Mouse (Mus musculus) heart, embryonic 14.5 days (tissue): Measurements from ENCODE around the gene Nol10. TPM values are rescaled to one million over a fixed set of nuclear protein-coding genes. Genes with fewer than 3 reads are reported as not detected.

ENCODE experiments used
- ATAC-seq: fragments of 200-750 bp; cut with Nextera tagmentation; 2 replicates; pipeline ENCODE4 v1.8.0; 2017; ENCODE audit warnings: low read depth, moderate TSS enrichment; ENCODE audit not compliant: insufficient number of reproducible peaks, insufficient read depth, low FRiP score
- H3K27ac ChIP-seq, 2 experiments: fragments of 200-500 bp in 1 of 2; fragments of 300-500 bp in 1 of 2; sonication (generic) in 1 of 2; replicated peaks in 1 of 2; 2 replicates each; pipeline ENCODE4 v1.5.1; 2012 to 2014; ENCODE audit warnings: low read depth in 2 of 2, low read length in 2 of 2, control low read depth in 1 of 2, mild to moderate bottlenecking in 1 of 2, mixed read lengths in 1 of 2; ENCODE audit not compliant: control insufficient read depth in 1 of 2, insufficient read depth in 1 of 2
- H3K27me3 ChIP-seq: fragments of 300-500 bp; sonication (generic); 2 replicates; pipeline ENCODE4 v1.6.1; 2014; ENCODE audit warnings: mild to moderate bottlenecking, low read length, control low read depth; ENCODE audit not compliant: control insufficient read depth, insufficient read depth
- H3K36me3 ChIP-seq: fragments of 300-500 bp; sonication (generic); 2 replicates; pipeline ENCODE4 v1.6.1; 2014; ENCODE audit warnings: mild to moderate bottlenecking, control low read depth, low read length, mixed read lengths; ENCODE audit not compliant: control insufficient read depth, insufficient read depth
- H3K4me1 ChIP-seq, 2 experiments: fragments of 200-500 bp in 1 of 2; fragments of 300-500 bp in 1 of 2; sonication (generic) in 1 of 2; 2 replicates each; pipeline ENCODE4 v1.6.1; 2012 to 2014; ENCODE audit warnings: low read length in 2 of 2, control low read depth in 1 of 2, mixed read lengths in 1 of 2; ENCODE audit not compliant: control insufficient read depth in 2 of 2, insufficient read depth in 2 of 2
- H3K4me2 ChIP-seq: fragments of 300-500 bp; sonication (generic); 2 replicates; pipeline ENCODE4 v1.6.1; 2014; ENCODE audit warnings: mild to moderate bottlenecking, low read length
- H3K4me3 ChIP-seq, 2 experiments: fragments of 200-500 bp in 1 of 2; fragments of 300-500 bp in 1 of 2; sonication (generic) in 1 of 2; 2 replicates each; pipeline ENCODE4 v1.5.1; 2012 to 2014; ENCODE audit warnings: low read length in 2 of 2, mild to moderate bottlenecking in 2 of 2, control low read depth in 1 of 2, low read depth in 1 of 2, moderate library complexity in 1 of 2; ENCODE audit not compliant: control insufficient read depth in 1 of 2, insufficient read depth in 1 of 2
- H3K9ac ChIP-seq: fragments of 300-500 bp; sonication (generic); 2 replicates; pipeline ENCODE4 v1.6.1; 2014; ENCODE audit warnings: mild to moderate bottlenecking, low read length
- H3K9me3 ChIP-seq: fragments of 300-500 bp; sonication (generic); 2 replicates; pipeline ENCODE4 v1.6.1; 2016; ENCODE audit warnings: low read length, control low read depth; ENCODE audit not compliant: control insufficient read depth
- WGBS: fragments of 180-500 bp; shearing (Covaris S2); extraction: QIAGEN DNeasy Blood & Tissue Kit; methylation state at CpG from one replicate; pipeline ENCODE4 v1.1.7; 2014; 5-methylcytosine and 5-hydroxymethylcytosine counted together
- polyA plus RNA-seq: library from polyadenylated mRNA; unstranded; fragments of >200 nt; fragmentation: Nextera tagmentation; extraction: Ambion mirVana; gene quantifications from 2 replicates; pipeline ENCODE4 v1.2.1, GENCODE M21; 2014

Gene Nol10
- polyA plus RNA-seq, 1 experiment from 2014 or later: 11.3 TPM

- Histone ChIP-seq H3K4me2 (no peak overlapping the region), H3K27ac (no peak overlapping the region), H3K4me1 (no peaks in the 10 kb centered on the region), H3K4me3 (no peak overlapping the region), H3K9ac (no peak overlapping the region), H3K36me3 (peaks cover 53% of the 10 kb centered on the region), H3K9me3 (no peaks in the 10 kb centered on the region), H3K27me3 (no peaks in the 10 kb centered on the region)
- ATAC-seq: no peak
- WGBS: 95% methylated on average over 6 of the region's 6 CpGs
These were observed 32.7 kb downstream of the Nol10 start for GRCm38 (mm10) chr12:17380991-17381390.

DNA sequence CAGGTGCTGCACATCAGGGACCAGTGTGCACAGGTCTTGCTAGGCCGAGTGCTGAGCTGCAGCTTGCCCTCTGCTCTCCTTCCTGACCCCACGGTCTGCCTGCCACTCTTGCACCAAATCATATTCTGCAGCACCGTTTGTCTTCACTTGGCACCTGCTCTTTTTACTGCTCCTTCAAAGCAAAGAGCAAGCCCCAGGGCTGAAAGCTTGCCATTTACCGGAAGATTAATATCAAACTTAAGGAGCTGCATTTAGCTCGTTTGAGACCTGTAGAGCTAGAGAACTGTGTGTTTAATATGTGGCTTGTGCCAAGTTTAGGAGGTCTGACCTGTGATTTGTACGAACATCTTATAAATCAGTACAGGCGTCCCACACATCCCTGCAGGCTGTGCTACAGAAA is 34.5 kb downstream of the Nol10 start:
- H3K27me3 ChIP-seq: no peaks in the 10 kb centered on the region
- no peak overlapping the region for H3K4me2 ChIP-seq
- ATAC-seq: no peak
- WGBS: 85% methylated on average over 7 of the region's 7 CpGs
- no peak overlapping the region for H3K4me3 ChIP-seq
- no peak overlapping the region for H3K27ac ChIP-seq
- H3K4me1 ChIP-seq: no peaks in the 10 kb centered on the region
- peaks cover 39% of the 10 kb centered on the region for H3K36me3 ChIP-seq
- H3K9me3 ChIP-seq: no peaks in the 10 kb centered on the region
- H3K9ac ChIP-seq: no peak overlapping the region

DNA sequence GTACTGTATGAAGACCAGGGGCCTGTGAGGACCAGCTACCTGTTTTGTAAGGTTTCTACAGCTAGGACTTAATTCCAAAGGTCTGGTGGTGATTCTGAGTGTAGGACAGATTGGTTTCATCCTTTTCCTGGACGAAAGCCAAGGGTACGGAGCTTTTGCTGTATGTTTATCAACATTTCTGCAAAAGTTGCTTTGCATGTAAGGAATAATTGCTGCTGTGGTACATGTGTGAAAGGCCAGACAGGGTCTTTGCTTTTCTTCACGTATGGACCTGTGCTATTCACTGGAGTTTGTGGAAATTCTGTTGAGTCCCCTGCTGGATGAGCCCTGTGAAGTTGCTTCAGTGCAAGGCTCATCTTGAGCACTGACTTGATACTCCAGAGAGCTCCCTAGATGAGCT is 38.6 kb downstream of the Nol10 start:
- ATAC-seq: no peak
- Histone ChIP-seq H3K4me3 (no peak overlapping the region), H3K9ac (no peak overlapping the region), H3K36me3 (peaks cover 13% of the 10 kb centered on the region; the same call in 1 of the 2 replicates), H3K27ac (no peak overlapping the region), H3K27me3 (no peaks in the 10 kb centered on the region), H3K4me2 (no peak overlapping the region), H3K9me3 (no peaks in the 10 kb centered on the region), H3K4me1 (peaks cover 2 to 5% of the 10 kb centered on the region in 2 experiments; a peak in 1 of 4 replicates)
- 73% methylated on average over 3 of the region's 3 CpGs for WGBS

- no peak overlapping the region for H3K27ac ChIP-seq
These were observed 39.3 kb downstream of the Nol10 start for GRCm38 (mm10) chr12:17387332-17388135.

DNA sequence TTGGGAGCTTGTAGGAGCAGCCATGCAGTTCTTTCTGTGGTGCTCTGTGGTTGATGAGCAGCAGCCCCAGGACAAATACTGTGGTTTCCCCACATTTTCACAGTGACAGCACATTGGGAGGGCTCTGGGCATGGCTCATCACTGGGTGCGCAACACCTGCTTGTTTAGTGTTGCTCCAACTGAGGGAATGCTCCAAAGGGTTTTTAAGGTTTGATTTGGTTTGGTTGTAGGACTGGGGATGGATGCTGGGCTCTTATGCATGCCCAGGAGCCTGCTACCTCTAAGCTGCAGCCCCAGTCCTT is 39.8 kb downstream of the Nol10 start:
- no peaks in the 10 kb centered on the region for H3K9me3 ChIP-seq
- H3K4me1 ChIP-seq: peaks cover 2 to 5% of the 10 kb centered on the region in 2 experiments; a peak in 1 of 4 replicates
- peaks cover 5% of the 10 kb centered on the region; the same call in 1 of the 2 replicates for H3K36me3 ChIP-seq
- H3K27ac ChIP-seq: no peak overlapping the region
- H3K4me3 ChIP-seq: no peak overlapping the region
- H3K4me2 ChIP-seq: no peak overlapping the region
- no peak for ATAC-seq
- 87% methylated on average over 1 of the region's 1 CpGs for WGBS
- no peak overlapping the region for H3K9ac ChIP-seq
- no peaks in the 10 kb centered on the region for H3K27me3 ChIP-seq

More at GRCm38 (mm10) chr12:17387332-17388135, 39.3 kb downstream of the Nol10 start:
- 83% methylated on average over 12 of the region's 12 CpGs for WGBS
- H3K4me2 ChIP-seq: no peak overlapping the region
- H3K4me1 ChIP-seq: peaks cover 2 to 5% of the 10 kb centered on the region in 2 experiments; a peak in 1 of 4 replicates
- H3K9me3 ChIP-seq: no peaks in the 10 kb centered on the region
- H3K4me3 ChIP-seq: no peak overlapping the region
- no peaks in the 10 kb centered on the region for H3K27me3 ChIP-seq
- H3K36me3 ChIP-seq: peaks cover 9% of the 10 kb centered on the region; the same call in 1 of the 2 replicates
- no peak overlapping the region for H3K9ac ChIP-seq
- ATAC-seq: no peak

DNA sequence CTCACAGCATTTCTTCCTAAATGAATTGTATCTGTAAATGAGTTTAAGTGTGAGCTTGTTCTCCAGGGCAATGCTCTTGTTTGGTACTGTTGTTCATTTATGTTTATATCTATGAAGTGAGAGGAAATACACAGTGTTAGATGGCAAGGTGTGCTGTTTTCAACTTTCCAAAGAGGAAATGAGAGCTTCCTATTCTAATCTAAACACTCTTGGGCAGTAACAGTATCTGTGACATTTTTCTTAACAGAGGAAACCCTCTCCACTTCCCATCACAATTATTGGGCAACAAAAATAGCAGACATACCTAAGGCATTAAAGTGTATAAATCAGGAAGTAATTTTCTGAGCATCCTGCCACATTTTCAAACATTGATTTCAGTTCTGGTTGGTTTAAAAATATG is 41.8 kb downstream of the Nol10 start:
- Histone ChIP-seq H3K27ac (no peak overlapping the region), H3K9me3 (no peaks in the 10 kb centered on the region), H3K36me3 (peaks cover 9% of the 10 kb centered on the region; the same call in 1 of the 2 replicates), H3K27me3 (no peaks in the 10 kb centered on the region), H3K9ac (no peak overlapping the region), H3K4me3 (no peak overlapping the region), H3K4me1 (peaks cover 2 to 5% of the 10 kb centered on the region in 2 experiments; a peak in 1 of 4 replicates), H3K4me2 (no peak overlapping the region)
- ATAC-seq: no peak

DNA sequence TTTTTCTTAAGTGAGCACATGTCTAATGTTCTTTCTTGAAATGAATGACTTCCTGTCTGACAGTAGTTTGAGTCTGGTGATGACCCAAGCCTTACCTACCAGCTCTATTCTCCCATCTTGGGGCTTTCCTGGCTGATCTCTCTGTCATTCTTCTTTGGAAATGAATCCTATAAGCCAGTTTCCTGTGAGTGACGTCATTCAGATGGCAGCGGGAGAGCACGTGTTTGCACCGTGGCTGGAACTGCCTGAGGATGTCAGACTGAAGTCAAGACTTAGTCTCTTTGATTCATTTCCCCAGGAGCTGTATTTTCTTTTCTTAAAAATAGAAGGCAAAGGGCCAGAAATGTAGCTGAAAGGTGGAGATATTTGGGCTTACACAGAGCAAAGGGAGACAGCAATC is 42.3 kb downstream of the Nol10 start:
- ATAC-seq: no peak
- H3K4me1 ChIP-seq: peaks cover 2 to 5% of the 10 kb centered on the region in 2 experiments; a peak in 1 of 4 replicates
- WGBS: 34% methylated on average over 4 of the region's 4 CpGs
- no peaks in the 10 kb centered on the region for H3K27me3 ChIP-seq
- H3K9me3 ChIP-seq: no peaks in the 10 kb centered on the region
- H3K4me2 ChIP-seq: no peak overlapping the region
- 0 out of 4 replicates have a peak overlapping the region, but pooled peaks of 1 of the 2 experiments have one; percentile 9 for H3K27ac ChIP-seq
- H3K4me3 ChIP-seq: no peak overlapping the region
- no peak overlapping the region for H3K9ac ChIP-seq
- H3K36me3 ChIP-seq: peaks cover 9% of the 10 kb centered on the region; the same call in 1 of the 2 replicates
